Mouse (Mus musculus): Measurements from ENCODE around the gene Mtif3. TPM values are rescaled to one million over a fixed set of nuclear protein-coding genes. Genes with fewer than 3 reads are reported as not detected.
A peak's percentile ranks its signal among the peaks of the same experiment; 100 is the strongest.

Gene Mtif3
- polyA plus RNA-seq, 1 experiment from 2014 or later, result 27.1 TPM

DNA sequence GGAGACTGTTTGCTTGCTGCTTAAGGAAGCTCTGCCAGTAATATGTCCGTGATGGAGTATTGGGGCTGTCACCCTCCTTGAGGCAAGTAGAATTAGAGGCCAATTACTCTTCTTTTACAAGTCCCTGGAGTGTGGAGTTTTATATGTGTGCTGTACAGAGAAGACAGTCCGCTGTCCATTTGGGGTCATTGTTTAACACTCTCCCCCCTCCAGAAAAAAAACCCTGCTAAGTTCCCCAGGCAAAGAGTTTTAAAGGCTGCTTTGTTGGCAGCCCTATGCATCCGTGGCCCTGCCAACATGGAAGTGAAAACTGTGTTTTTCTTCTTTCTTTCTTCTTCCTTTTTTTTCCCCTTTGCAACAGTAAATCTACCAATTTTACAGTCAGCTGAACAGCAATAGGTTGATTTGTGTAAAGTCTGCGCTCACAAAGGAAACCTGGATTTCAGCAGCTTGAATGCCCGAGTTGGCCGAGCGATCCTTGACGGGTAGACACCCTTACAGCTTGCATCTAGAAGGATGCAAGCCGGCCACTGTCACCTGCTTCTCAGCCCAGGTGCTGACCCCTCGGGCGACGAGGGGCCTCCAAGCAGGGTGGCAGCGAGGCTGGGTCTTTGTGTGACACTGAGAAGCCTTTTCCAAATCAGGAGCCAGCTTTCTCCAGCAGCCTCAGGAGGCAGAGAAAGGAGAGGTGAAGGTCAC lies 5.2 kb upstream of the Mtif3 start:
- Histone ChIP-seq H3K4me2 (ENCODE audit: low read length) (peak overlapping the region; percentile 20; the same call in 1 of the 2 replicates), H3K36me3 (ENCODE audit: control insufficient read depth, insufficient read depth, low read length) (no peaks in the 10 kb centered on the region), H3K9ac (ENCODE audit: low read length) (peak overlapping the region; percentile 35; the same call in 1 of the 2 replicates), H3K4me1 (ENCODE audit: control insufficient read depth, insufficient read depth, low read length) (0 out of 2 replicates have a peak, but pooled peaks cover 5% of the 10 kb centered on the region), H3K27me3 (replicated peaks; ENCODE audit: control insufficient read depth, insufficient read depth, low read length) (peaks cover 4% of the 10 kb centered on the region; the same call in 1 of the 2 replicates), H3K9me3 (replicated peaks; ENCODE audit: control insufficient read depth, low read length) (no peaks in the 10 kb centered on the region), H3K27ac (ENCODE audit: low read depth, low read length) (no peak overlapping the region), H3K4me3 (ENCODE audit: low read depth, low read length) (no peak overlapping the region)
- ATAC-seq, result peak; percentile 44; the same call in 1 of the 2 replicates
- WGBS, result 10% methylated on average over 13 of the region's 13 CpGs
- DNase-seq (ENCODE audit: low spot score), result peak; percentile 70

DNA sequence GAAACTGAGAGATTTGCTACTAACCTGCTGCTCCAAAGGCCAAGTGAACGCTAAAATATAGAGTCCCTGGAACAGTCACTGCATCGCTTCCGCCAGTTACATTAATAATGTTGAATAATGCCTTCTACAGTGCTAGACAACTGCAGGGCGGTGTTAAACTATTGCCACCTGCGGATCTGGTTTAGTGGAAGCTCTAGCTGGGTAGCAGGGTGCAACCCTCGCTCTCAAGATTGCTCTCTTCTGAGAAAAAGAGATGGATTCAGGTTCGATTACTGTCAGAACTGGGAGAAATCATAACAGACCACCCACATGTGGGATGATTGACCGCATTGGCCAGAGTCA lies 308 bp upstream of the Mtif3 start:
- Histone ChIP-seq H3K4me2 (ENCODE audit: low read length) (peak overlapping the region; percentile 74), H3K9ac (ENCODE audit: low read length) (peak overlapping the region; percentile 85; the same call in 1 of the 2 replicates), H3K9me3 (replicated peaks; ENCODE audit: control insufficient read depth, low read length) (no peaks in the 10 kb centered on the region), H3K27me3 (replicated peaks; ENCODE audit: control insufficient read depth, insufficient read depth, low read length) (no peaks in the 10 kb centered on the region), H3K4me1 (ENCODE audit: control insufficient read depth, insufficient read depth, low read length) (peaks cover 4% of the 10 kb centered on the region), H3K27ac (ENCODE audit: low read depth, low read length) (no peak overlapping the region), H3K36me3 (ENCODE audit: control insufficient read depth, insufficient read depth, low read length) (peaks cover 10% of the 10 kb centered on the region), H3K4me3 (ENCODE audit: low read depth, low read length) (peak overlapping the region; percentile 83)
- 55% methylated on average over 8 of the region's 8 CpGs for WGBS
- ATAC-seq (peak; percentile 38), DNase-seq (ENCODE audit: low spot score) (no peak)

DNA sequence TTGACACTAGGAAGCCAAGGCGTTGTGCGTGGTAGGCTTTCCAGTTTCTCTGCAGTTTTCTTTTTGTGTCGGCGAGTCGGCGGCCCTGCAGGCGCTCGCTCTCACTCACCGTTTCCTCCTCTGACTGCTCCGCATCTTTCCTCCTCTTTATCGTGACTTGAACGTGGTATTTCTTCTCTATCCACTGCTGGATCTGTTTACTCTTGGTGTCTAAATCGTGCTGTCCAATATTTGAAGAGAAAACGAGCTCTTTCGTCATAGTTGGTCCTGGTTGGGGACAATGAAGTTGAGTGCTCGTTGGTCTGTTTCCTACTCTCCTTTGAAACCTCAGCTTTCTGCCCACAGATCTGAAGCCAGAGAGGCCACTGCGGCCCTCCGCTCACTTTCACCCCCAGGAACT lies 6.9 kb downstream of the Mtif3 start:
- no peaks in the 10 kb centered on the region for H3K27me3 ChIP-seq (replicated peaks; ENCODE audit: control insufficient read depth, insufficient read depth, low read length)
- no peak overlapping the region for H3K4me2 ChIP-seq (ENCODE audit: low read length)
- ATAC-seq, result no peak
- WGBS, result 90% methylated on average over 18 of the region's 18 CpGs
- H3K36me3 ChIP-seq (ENCODE audit: control insufficient read depth, insufficient read depth, low read length), result peaks cover 77% of the 10 kb centered on the region
- no peaks in the 10 kb centered on the region for H3K4me1 ChIP-seq (ENCODE audit: control insufficient read depth, insufficient read depth, low read length)
- no peak for DNase-seq (ENCODE audit: low spot score)
- no peaks in the 10 kb centered on the region for H3K9me3 ChIP-seq (replicated peaks; ENCODE audit: control insufficient read depth, low read length)
- H3K4me3 ChIP-seq (ENCODE audit: low read depth, low read length), result no peak overlapping the region
- H3K27ac ChIP-seq (ENCODE audit: low read depth, low read length), result no peak overlapping the region
- no peak overlapping the region for H3K9ac ChIP-seq (ENCODE audit: low read length)

DNA sequence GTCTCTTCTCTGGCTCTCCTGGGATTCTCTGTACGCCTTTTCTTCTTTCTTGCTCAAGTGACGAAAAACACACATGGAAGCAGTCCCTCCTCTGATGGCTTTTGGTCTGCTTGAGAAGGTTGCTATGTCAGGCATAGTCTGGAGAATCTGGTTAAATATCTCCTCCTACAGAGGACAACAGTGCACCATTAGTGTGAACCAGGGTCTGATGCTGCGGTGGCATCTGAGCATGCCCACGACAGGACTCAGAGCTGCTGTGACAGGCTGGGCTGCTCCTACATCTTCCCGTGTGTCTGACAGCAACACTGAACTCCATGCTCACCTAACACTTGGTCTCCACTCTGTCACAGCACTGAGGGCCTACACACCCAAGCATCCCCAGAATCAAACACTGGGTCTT lies 7.9 kb downstream of the Mtif3 start:
- H3K4me1 ChIP-seq (ENCODE audit: control insufficient read depth, insufficient read depth, low read length), result no peaks in the 10 kb centered on the region
- ATAC-seq, result no peak
- no peaks in the 10 kb centered on the region for H3K9me3 ChIP-seq (replicated peaks; ENCODE audit: control insufficient read depth, low read length)
- H3K4me2 ChIP-seq (ENCODE audit: low read length), result no peak overlapping the region
- peaks cover 88% of the 10 kb centered on the region for H3K36me3 ChIP-seq (ENCODE audit: control insufficient read depth, insufficient read depth, low read length)
- no peak overlapping the region for H3K27ac ChIP-seq (ENCODE audit: low read depth, low read length)
- WGBS, result 94% methylated on average over 5 of the region's 5 CpGs
- no peak overlapping the region for H3K9ac ChIP-seq (ENCODE audit: low read length)
- H3K27me3 ChIP-seq (replicated peaks; ENCODE audit: control insufficient read depth, insufficient read depth, low read length), result no peaks in the 10 kb centered on the region
- no peak overlapping the region for H3K4me3 ChIP-seq (ENCODE audit: low read depth, low read length)
- no peak for DNase-seq (ENCODE audit: low spot score)

DNA sequence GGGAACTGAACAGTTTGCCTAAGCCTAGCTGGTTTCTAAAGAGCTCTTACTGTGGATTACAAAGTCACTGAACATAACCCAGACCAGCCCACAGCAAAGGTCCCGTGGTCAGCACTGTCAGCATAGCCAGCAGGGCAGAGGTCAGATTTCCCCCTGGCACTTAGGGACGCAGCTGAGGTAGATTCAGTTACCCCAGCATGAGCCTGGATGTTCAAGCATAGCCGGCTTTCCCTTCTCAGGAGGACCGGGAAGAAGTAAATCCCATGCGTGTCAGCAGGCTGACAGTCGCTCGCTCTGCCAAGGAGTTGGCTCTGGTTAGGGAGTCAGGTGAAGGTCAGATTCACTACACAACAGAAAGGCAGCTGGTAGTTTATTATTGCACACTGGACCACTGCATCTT lies 9.0 kb downstream of the Mtif3 start:
- Histone ChIP-seq H3K4me1 (ENCODE audit: control insufficient read depth, insufficient read depth, low read length) (peaks cover 2% of the 10 kb centered on the region; the same call in 1 of the 2 replicates), H3K36me3 (ENCODE audit: control insufficient read depth, insufficient read depth, low read length) (peaks cover 87% of the 10 kb centered on the region), H3K9me3 (replicated peaks; ENCODE audit: control insufficient read depth, low read length) (no peaks in the 10 kb centered on the region), H3K4me3 (ENCODE audit: low read depth, low read length) (no peak overlapping the region), H3K27me3 (replicated peaks; ENCODE audit: control insufficient read depth, insufficient read depth, low read length) (no peaks in the 10 kb centered on the region), H3K27ac (ENCODE audit: low read depth, low read length) (no peak overlapping the region), H3K9ac (ENCODE audit: low read length) (no peak overlapping the region), H3K4me2 (ENCODE audit: low read length) (no peak overlapping the region)
- 95% methylated on average over 7 of the region's 7 CpGs for whole genome bisulfite sequencing
- no peak for ATAC-seq
- no peak for DNase-seq (ENCODE audit: low spot score)

DNA sequence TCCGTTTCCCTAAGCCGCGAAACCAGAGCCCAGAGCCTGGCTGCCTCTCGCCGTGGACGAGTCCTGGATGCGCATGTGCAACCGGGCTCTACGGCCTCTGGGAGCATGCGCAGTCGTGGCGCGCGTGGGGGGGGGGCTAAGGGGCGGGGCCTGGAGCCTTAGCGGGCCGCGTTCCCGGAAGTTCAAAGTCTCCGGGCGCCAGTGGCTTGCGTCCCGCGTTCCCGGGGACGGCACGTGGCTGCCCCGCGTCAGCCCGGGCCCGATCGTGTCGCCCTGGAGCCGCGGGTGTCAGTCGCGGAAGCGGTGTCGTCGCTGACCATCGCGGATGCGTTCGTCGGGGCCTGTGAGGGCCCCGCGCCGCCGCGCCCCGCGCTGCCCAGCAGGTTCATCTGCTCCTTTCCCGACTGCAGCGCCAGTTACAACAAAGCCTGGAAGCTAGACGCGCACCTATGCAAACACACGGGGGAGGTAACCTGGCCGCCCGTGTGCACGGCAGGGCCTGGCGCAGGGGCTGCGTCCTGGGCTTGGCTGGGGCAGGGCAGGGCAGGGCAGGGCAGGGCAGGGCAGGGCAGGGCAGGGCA lies 15.0 kb downstream of the Mtif3 start, which contains the start of gene Gtf3a:
Gtf3a (plus strand) TSS at position 150 of the 581 bp plus-strand sequence.
- under 1% methylated on average over 62 of the region's 62 CpGs for WGBS
- ATAC-seq, result peak; percentile 94
- H3K9ac ChIP-seq (ENCODE audit: low read length), result peak within 1 kb of the TSS; percentile 91

DNA sequence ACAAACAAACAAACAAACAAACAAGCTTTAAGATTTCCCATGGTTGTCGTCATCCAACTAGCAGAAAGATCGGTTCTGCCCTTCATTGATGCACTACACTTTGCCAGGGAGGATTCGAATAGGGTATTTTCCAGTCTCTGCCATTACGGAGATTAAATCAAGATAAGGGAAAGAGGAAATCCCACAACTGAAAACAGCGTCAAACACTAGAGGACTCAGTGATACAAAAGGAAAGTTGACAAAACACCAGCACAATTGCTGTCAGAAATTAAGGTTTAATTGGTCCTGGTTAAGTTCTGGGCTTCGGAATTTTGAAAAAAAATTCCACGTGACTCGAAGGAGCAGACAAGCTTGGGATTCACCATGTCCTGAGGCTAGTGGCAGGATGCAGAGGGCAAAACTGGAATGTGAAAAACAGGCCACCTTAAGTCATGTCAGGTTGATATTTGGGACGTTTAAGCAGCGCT lies 15.5 kb downstream of the Mtif3 start:
- peaks cover 27% of the 10 kb centered on the region for H3K36me3 ChIP-seq (ENCODE audit: control insufficient read depth, insufficient read depth, low read length)
- no peaks in the 10 kb centered on the region for H3K27me3 ChIP-seq (replicated peaks; ENCODE audit: control insufficient read depth, insufficient read depth, low read length)
- H3K4me1 ChIP-seq (ENCODE audit: control insufficient read depth, insufficient read depth, low read length), result peaks cover 6% of the 10 kb centered on the region; the same call in 1 of the 2 replicates
- H3K27ac ChIP-seq (ENCODE audit: low read depth, low read length), result no peak overlapping the region
- ATAC-seq (peak; percentile 9; the same call in 1 of the 2 replicates), DNase-seq (ENCODE audit: low spot score) (no peak)
- WGBS, result 25% methylated on average over 10 of the region's 10 CpGs
- peak overlapping the region; percentile 75 for H3K4me3 ChIP-seq (ENCODE audit: low read depth, low read length)
- no peaks in the 10 kb centered on the region for H3K9me3 ChIP-seq (replicated peaks; ENCODE audit: control insufficient read depth, low read length)
- H3K9ac ChIP-seq (ENCODE audit: low read length), result peak overlapping the region; percentile 91
- H3K4me2 ChIP-seq (ENCODE audit: low read length), result peak overlapping the region; percentile 94

More for the DNA sequence above, 15.0 kb downstream of the Mtif3 start, which contains the start of gene Gtf3a:
- no peaks in the 10 kb centered on the region for H3K27me3 ChIP-seq (replicated peaks; ENCODE audit: control insufficient read depth, insufficient read depth, low read length)
- no peaks in the 10 kb centered on the region for H3K9me3 ChIP-seq (replicated peaks; ENCODE audit: control insufficient read depth, low read length)
- peak within 1 kb of the TSS; percentile 75 for H3K4me3 ChIP-seq (ENCODE audit: low read depth, low read length)
- peak within 1 kb of the TSS; percentile 94 for H3K4me2 ChIP-seq (ENCODE audit: low read length)
- H3K36me3 ChIP-seq (ENCODE audit: control insufficient read depth, insufficient read depth, low read length), result peaks cover 32% of the 10 kb centered on the region
- DNase-seq (ENCODE audit: low spot score), result peak; percentile 95
- H3K27ac ChIP-seq (ENCODE audit: low read depth, low read length), result peak within 1 kb of the TSS; percentile 61
- peaks cover 6% of the 10 kb centered on the region; the same call in 1 of the 2 replicates for H3K4me1 ChIP-seq (ENCODE audit: control insufficient read depth, insufficient read depth, low read length)

DNA sequence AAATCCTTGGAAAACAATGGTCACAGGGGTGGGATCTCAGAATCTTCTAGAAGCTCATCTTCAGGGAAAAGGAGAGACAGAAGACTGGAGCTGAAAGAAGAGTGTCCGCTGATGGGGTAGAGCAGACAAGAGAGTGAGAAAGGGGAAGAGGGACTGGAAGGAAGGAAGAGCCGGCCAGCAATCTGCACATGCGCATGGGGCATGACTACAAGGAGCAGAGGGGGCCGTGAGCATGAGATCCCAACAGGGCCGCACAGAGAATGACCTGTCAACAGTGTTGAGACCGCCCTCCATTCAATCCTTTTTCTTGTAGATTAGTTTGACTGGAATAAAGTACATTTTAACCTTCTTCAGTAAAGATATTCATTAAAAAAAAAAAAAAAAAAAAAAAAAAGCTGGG lies 16.1 kb downstream of the Mtif3 start:
- Histone ChIP-seq H3K36me3 (ENCODE audit: control insufficient read depth, insufficient read depth, low read length) (peaks cover 21% of the 10 kb centered on the region), H3K27ac (ENCODE audit: low read depth, low read length) (no peak overlapping the region), H3K27me3 (replicated peaks; ENCODE audit: control insufficient read depth, insufficient read depth, low read length) (no peaks in the 10 kb centered on the region), H3K4me3 (ENCODE audit: low read depth, low read length) (no peak overlapping the region), H3K9ac (ENCODE audit: low read length) (no peak overlapping the region), H3K4me1 (ENCODE audit: control insufficient read depth, insufficient read depth, low read length) (peaks cover 6% of the 10 kb centered on the region; the same call in 1 of the 2 replicates), H3K9me3 (replicated peaks; ENCODE audit: control insufficient read depth, low read length) (no peaks in the 10 kb centered on the region), H3K4me2 (ENCODE audit: low read length) (no peak overlapping the region)
- DNase-seq (ENCODE audit: low spot score), result no peak
- WGBS, result 97% methylated on average over 6 of the region's 6 CpGs
- ATAC-seq, result no peak

DNA sequence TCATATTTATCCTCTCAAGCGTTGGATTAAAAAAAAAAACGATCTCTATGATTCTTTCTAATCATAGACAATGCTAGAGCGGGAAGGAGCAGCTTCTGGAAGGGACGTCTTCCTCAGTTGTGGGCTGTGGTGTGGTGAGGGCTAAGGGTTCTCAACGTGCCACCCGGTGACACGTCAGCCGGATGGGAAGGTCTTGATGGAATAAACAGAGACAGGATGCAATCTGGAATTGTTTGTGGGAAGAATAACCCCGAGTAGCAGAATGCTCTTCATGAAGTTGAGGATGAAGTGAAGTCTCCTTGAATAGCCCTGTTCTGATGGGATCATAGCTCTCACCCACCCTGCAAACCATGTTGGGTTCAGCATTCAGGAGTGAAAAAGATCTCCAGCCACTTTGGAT lies 16.9 kb downstream of the Mtif3 start:
- ATAC-seq, result no peak

More for the DNA sequence above, 16.9 kb downstream of the Mtif3 start:
- WGBS, result 92% methylated on average over 9 of the region's 9 CpGs
- Histone ChIP-seq H3K9me3 (replicated peaks; ENCODE audit: control insufficient read depth, low read length) (no peaks in the 10 kb centered on the region), H3K9ac (ENCODE audit: low read length) (no peak overlapping the region), H3K36me3 (ENCODE audit: control insufficient read depth, insufficient read depth, low read length) (peaks cover 13% of the 10 kb centered on the region), H3K27ac (ENCODE audit: low read depth, low read length) (no peak overlapping the region), H3K4me1 (ENCODE audit: control insufficient read depth, insufficient read depth, low read length) (peaks cover 6% of the 10 kb centered on the region; the same call in 1 of the 2 replicates), H3K27me3 (replicated peaks; ENCODE audit: control insufficient read depth, insufficient read depth, low read length) (no peaks in the 10 kb centered on the region), H3K4me2 (ENCODE audit: low read length) (no peak overlapping the region), H3K4me3 (ENCODE audit: low read depth, low read length) (no peak overlapping the region)
- no peak for DNase-seq (ENCODE audit: low spot score)
